Mouse (Mus musculus) neural tube, embryonic 13.5 days (tissue): Measurements from ENCODE around the gene Tmem40. TPM values are rescaled to one million over a fixed set of nuclear protein-coding genes. Genes with fewer than 3 reads are reported as not detected.

ENCODE experiments used
- ATAC-seq: fragments of 200-750 bp; cut with Nextera tagmentation; 2 replicates; pipeline ENCODE4 v1.8.0; 2017; ENCODE audit warnings: low read depth, mild to moderate bottlenecking, moderate TSS enrichment, moderate library complexity
- H3K27ac ChIP-seq: fragments of 300-500 bp; sonication (generic); replicated peaks from 2 replicates; pipeline ENCODE4 v1.5.1; 2015; ENCODE audit warnings: moderate library complexity, mild to moderate bottlenecking, inconsistent platforms
- H3K27me3 ChIP-seq: fragments of 300-500 bp; sonication (generic); 2 replicates; pipeline ENCODE4 v1.6.1; 2015; ENCODE audit warnings: mild to moderate bottlenecking, inconsistent platforms
- H3K36me3 ChIP-seq: fragments of 300-500 bp; sonication (generic); 2 replicates; pipeline ENCODE4 v1.6.1; 2015; ENCODE audit warnings: mild to moderate bottlenecking, inconsistent platforms
- H3K4me1 ChIP-seq: fragments of 300-500 bp; sonication (generic); replicated peaks from 2 replicates; pipeline ENCODE4 v1.6.1; 2015; ENCODE audit warnings: inconsistent platforms
- H3K4me2 ChIP-seq: fragments of 300-500 bp; sonication (generic); 2 replicates; pipeline ENCODE4 v1.6.1; 2015; ENCODE audit warnings: inconsistent platforms, mild to moderate bottlenecking, moderate library complexity
- H3K4me3 ChIP-seq: fragments of 300-500 bp; sonication (generic); 2 replicates; pipeline ENCODE4 v1.5.1; 2015; ENCODE audit warnings: mild to moderate bottlenecking, inconsistent platforms
- H3K9ac ChIP-seq: fragments of 300-500 bp; sonication (generic); 2 replicates; pipeline ENCODE4 v1.6.1; 2015; ENCODE audit warnings: moderate library complexity, mild to moderate bottlenecking, inconsistent platforms
- H3K9me3 ChIP-seq: fragments of 300-500 bp; sonication (generic); 2 replicates; pipeline ENCODE4 v1.6.1; 2016; ENCODE audit warnings: inconsistent platforms
- WGBS: fragments of 180-500 bp; shearing (Covaris S2); methylation state at CpG from one replicate; pipeline ENCODE4 v1.1.7; 2015; 5-methylcytosine and 5-hydroxymethylcytosine counted together
- polyA plus RNA-seq: library from polyadenylated mRNA; unstranded; fragments of >200 nt; fragmentation: Nextera tagmentation; extraction: Ambion mirVana; gene quantifications from 2 replicates; pipeline ENCODE4 v1.2.1, GENCODE M21; 2015

Tmem40 gene
- polyA plus RNA-seq, 1 experiment from 2014 or later, result 2.5 TPM

GRCm38 (mm10) chr6:115760982-115761381, 1.2 kb downstream of the Tmem40 start:
- 70% methylated on average over 4 of the region's 4 CpGs for WGBS
- no peak for ATAC-seq
- H3K9ac ChIP-seq, result no peak overlapping the region
- no peaks in the 10 kb centered on the region for H3K27me3 ChIP-seq
- H3K4me3 ChIP-seq, result no peak overlapping the region
- no peaks in the 10 kb centered on the region for H3K9me3 ChIP-seq
- no peak overlapping the region for H3K27ac ChIP-seq
- H3K4me1 ChIP-seq, result peaks cover 31% of the 10 kb centered on the region
- H3K36me3 ChIP-seq, result no peaks in the 10 kb centered on the region
- H3K4me2 ChIP-seq, result no peak overlapping the region

DNA sequence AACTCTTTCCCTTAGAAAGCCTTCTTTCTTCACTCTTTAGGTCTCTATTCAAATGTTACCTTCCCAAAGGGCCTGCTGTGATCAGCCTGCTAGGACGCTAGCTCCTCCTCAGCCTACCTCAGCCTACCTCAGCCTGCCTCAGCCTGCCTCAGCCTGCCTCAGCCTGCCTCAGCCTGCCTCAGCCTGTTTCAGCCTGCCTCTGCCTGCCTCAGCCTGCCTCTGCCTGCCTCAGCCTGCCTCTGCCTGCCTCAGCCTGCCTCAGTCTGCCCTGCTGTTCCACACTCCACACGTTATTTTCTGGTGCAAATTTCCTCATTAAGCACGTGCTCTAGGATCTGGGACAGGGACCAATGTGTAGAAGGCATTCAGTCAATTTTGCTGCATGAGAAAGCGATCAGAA, 2.1 kb downstream of the Tmem40 start:
- Histone ChIP-seq H3K9me3 (no peaks in the 10 kb centered on the region), H3K4me3 (no peak overlapping the region), H3K27ac (no peak overlapping the region), H3K36me3 (no peaks in the 10 kb centered on the region), H3K4me1 (peaks cover 31% of the 10 kb centered on the region), H3K27me3 (no peaks in the 10 kb centered on the region), H3K9ac (no peak overlapping the region), H3K4me2 (no peak overlapping the region)
- WGBS, result 91% methylated on average over 4 of the region's 4 CpGs
- no peak for ATAC-seq

- H3K27ac ChIP-seq, result no peak overlapping the region
- WGBS, result 68% methylated on average over 5 of the region's 5 CpGs
Observed at GRCm38 (mm10) chr6:115759461-115759860, 2.7 kb downstream of the Tmem40 start.

DNA sequence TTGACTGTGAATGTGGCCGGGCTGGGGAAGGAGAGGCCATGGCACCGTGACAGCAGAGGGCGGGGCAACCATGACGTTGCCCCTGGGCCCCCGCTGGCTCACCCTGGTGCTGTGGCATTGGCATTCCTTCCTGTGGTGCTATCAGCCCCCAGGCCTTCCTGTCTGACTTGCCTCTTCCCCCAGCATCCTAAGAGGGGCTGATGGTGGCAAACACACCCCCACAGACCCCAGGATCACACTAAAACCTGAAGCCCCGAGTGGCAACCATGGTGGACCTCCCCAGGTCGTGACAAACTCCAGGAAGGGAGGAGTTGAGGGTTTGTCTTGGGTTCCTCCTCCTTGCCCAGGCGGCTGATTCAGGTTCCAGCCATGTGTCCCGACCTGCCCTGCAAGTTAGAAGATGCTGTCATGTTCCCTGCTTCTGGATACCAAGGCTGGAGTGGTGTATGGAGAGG, 3.2 kb downstream of the Tmem40 start:
- Histone ChIP-seq H3K4me1 (peaks cover 22% of the 10 kb centered on the region), H3K27ac (no peak overlapping the region), H3K9me3 (no peaks in the 10 kb centered on the region), H3K9ac (no peak overlapping the region), H3K4me2 (no peak overlapping the region), H3K27me3 (no peaks in the 10 kb centered on the region), H3K4me3 (no peak overlapping the region), H3K36me3 (no peaks in the 10 kb centered on the region)
- ATAC-seq, result no peak
- WGBS, result 70% methylated on average over 9 of the region's 9 CpGs

More at GRCm38 (mm10) chr6:115759461-115759860, 2.7 kb downstream of the Tmem40 start:
- Histone ChIP-seq H3K27me3 (no peaks in the 10 kb centered on the region), H3K4me1 (peaks cover 26% of the 10 kb centered on the region), H3K4me3 (no peak overlapping the region), H3K4me2 (no peak overlapping the region), H3K36me3 (no peaks in the 10 kb centered on the region), H3K9me3 (no peaks in the 10 kb centered on the region), H3K9ac (no peak overlapping the region)
- ATAC-seq, result no peak

- Histone ChIP-seq H3K9me3 (no peaks in the 10 kb centered on the region), H3K4me3 (no peak overlapping the region), H3K4me2 (no peak overlapping the region), H3K4me1 (no peaks in the 10 kb centered on the region), H3K27ac (no peak overlapping the region), H3K36me3 (no peaks in the 10 kb centered on the region), H3K9ac (no peak overlapping the region), H3K27me3 (no peaks in the 10 kb centered on the region)
- WGBS, result 83% methylated on average over 7 of the region's 7 CpGs
- ATAC-seq, result no peak
Observed at GRCm38 (mm10) chr6:115755536-115755935, 6.7 kb downstream of the Tmem40 start.

GRCm38 (mm10) chr6:115746326-115746725, 15.9 kb downstream of the Tmem40 start:
- Histone ChIP-seq H3K9me3 (no peaks in the 10 kb centered on the region), H3K9ac (no peak overlapping the region), H3K4me1 (no peaks in the 10 kb centered on the region), H3K4me2 (no peak overlapping the region), H3K27me3 (no peaks in the 10 kb centered on the region), H3K36me3 (no peaks in the 10 kb centered on the region), H3K4me3 (no peak overlapping the region), H3K27ac (no peak overlapping the region)
- 20% methylated on average over 1 of the region's 1 CpGs for WGBS
- peak; percentile 40; the same call in 1 of the 2 replicates for ATAC-seq

GRCm38 (mm10) chr6:115743569-115743968, 18.6 kb downstream of the Tmem40 start:
- Histone ChIP-seq H3K4me1 (no peaks in the 10 kb centered on the region), H3K4me3 (no peak overlapping the region), H3K27ac (no peak overlapping the region), H3K4me2 (no peak overlapping the region), H3K9me3 (no peaks in the 10 kb centered on the region), H3K36me3 (no peaks in the 10 kb centered on the region), H3K27me3 (no peaks in the 10 kb centered on the region), H3K9ac (no peak overlapping the region)
- WGBS, result 13% methylated on average over 1 of the region's 1 CpGs
- no peak for ATAC-seq

DNA sequence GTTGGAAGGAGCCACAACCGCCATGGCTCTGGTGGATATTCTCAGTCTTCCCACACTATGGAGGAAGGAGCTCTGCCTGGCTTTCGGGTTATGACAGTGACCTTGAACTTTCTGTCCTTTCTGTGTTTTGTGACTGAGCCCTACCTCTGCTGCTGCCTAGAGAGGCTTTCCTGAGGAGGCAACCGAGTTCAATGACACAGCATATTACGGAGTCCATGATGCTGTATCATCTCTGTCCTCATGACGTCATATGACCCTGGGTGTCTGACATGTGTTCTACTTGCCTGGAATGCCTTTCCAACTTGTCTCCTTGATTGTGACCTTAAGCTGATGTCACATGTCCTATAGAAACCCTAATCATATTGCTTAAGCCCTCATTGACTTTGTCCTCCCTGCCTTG, 23.2 kb downstream of the Tmem40 start:
- Histone ChIP-seq H3K27ac (no peak overlapping the region), H3K9me3 (no peaks in the 10 kb centered on the region), H3K4me1 (no peaks in the 10 kb centered on the region), H3K9ac (no peak overlapping the region), H3K4me3 (no peak overlapping the region), H3K4me2 (no peak overlapping the region), H3K36me3 (no peaks in the 10 kb centered on the region), H3K27me3 (no peaks in the 10 kb centered on the region)
- 94% methylated on average over 5 of the region's 5 CpGs for WGBS
- ATAC-seq, result no peak

DNA sequence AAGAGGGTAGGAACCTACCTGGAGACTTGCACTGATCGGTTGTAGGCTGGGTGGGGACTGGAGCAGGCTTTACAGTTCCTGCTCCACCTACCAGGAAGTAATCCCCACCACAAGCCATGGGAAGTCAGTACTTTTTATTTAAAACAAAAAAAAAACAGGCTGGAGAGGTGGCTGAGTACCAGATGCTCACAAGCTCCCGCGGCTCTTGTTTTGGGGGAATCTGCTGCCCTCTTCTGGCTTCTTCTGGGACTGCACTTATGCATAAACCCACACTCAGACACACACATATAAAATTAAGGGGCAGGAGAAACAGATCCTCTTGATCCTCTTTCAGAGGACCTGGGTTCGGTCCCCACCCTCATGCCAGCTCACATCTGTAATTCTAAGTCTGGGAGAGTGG, 27.3 kb downstream of the Tmem40 start:
- no peaks in the 10 kb centered on the region; the same call in 1 of the 2 replicates for H3K4me1 ChIP-seq
- H3K27ac ChIP-seq, result no peak overlapping the region
- WGBS, result 69% methylated on average over 4 of the region's 4 CpGs
- no peak overlapping the region for H3K4me3 ChIP-seq
- no peak overlapping the region for H3K9ac ChIP-seq
- no peak overlapping the region for H3K4me2 ChIP-seq
- no peak for ATAC-seq
- no peaks in the 10 kb centered on the region for H3K9me3 ChIP-seq
- H3K36me3 ChIP-seq, result no peaks in the 10 kb centered on the region
- H3K27me3 ChIP-seq, result no peaks in the 10 kb centered on the region

- H3K9me3 ChIP-seq, result no peaks in the 10 kb centered on the region
- no peak overlapping the region for H3K9ac ChIP-seq
- 70% methylated on average over 22 of the region's 22 CpGs for whole genome bisulfite sequencing
- H3K4me3 ChIP-seq, result no peak overlapping the region
- no peaks in the 10 kb centered on the region for H3K27me3 ChIP-seq
- no peaks in the 10 kb centered on the region for H3K36me3 ChIP-seq
- H3K4me1 ChIP-seq, result no peaks in the 10 kb centered on the region; the same call in 1 of the 2 replicates
- peak; percentile 43; the same call in 1 of the 2 replicates for ATAC-seq
- H3K27ac ChIP-seq, result no peak overlapping the region
- H3K4me2 ChIP-seq, result no peak overlapping the region
Observed at GRCm38 (mm10) chr6:115732341-115732928, 29.8 kb downstream of the Tmem40 start.

DNA sequence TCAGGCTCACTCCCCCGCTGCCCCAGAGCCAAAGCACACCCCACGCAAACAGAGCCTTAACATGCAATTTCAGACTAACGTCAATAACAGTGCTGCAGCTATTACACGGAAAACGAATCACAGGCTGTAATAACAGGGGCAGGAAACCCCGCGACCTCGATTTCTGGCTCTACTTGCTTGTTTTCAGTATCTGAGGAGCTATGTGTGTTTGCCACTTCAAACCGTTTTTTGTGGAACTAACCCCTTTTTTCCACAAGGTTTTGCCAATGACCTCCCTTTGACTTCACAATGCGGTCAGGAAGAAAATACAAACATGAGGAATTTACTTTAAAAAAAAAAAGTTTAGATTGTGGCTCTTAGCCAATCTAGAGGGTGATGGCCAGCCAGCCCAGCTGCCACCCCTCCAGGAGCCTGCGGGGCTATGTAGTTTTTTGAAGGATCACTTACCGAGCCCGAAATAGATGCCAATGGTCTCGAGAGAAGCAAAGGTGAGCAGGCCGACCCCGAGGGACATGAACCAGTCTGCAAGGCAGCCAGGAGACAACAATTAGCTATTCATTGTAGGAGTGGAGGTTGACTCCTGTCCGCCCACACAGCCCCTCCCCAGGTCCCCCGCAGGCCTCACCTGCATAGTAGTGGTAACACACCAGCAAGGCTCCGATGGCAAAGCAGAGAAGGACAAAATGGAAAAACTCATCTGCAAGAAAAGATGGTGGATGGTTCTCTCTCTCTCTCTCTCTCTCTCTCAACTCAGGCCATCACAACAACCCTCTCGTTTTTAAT, 31.5 kb downstream of the Tmem40 start:
- Histone ChIP-seq H3K4me2 (no peak overlapping the region), H3K9me3 (no peaks in the 10 kb centered on the region), H3K36me3 (no peaks in the 10 kb centered on the region), H3K4me3 (no peak overlapping the region), H3K4me1 (no peaks in the 10 kb centered on the region; the same call in 1 of the 2 replicates), H3K27me3 (no peaks in the 10 kb centered on the region), H3K27ac (no peak overlapping the region), H3K9ac (no peak overlapping the region)
- WGBS, result 76% methylated on average over 20 of the region's 20 CpGs
- ATAC-seq, result no peak

DNA sequence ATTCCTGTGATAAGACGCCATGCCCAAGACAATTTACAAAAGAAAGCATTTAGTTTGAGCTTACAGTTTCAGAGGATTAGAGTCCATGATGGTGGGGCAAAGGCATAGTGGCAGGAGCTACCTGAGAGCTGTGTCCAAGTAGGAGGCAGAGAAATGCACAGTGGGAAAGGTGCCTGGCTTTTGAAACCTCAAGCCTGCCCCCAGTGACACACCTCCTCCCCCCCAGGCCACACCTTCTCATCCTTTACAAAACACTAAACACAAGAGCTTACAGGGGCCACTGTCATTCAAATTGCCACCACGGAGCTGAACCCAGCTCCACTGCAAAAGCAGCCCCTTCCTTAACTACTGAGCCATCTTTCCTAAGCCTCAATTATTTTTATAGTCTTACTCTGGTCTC, 34.6 kb downstream of the Tmem40 start:
- no peak overlapping the region for H3K4me3 ChIP-seq
- H3K27ac ChIP-seq, result no peak overlapping the region
- no peaks in the 10 kb centered on the region for H3K36me3 ChIP-seq
- no peaks in the 10 kb centered on the region for H3K9me3 ChIP-seq
- H3K27me3 ChIP-seq, result no peaks in the 10 kb centered on the region
- WGBS, result 49% methylated on average over 2 of the region's 2 CpGs
- no peak overlapping the region for H3K9ac ChIP-seq
- H3K4me2 ChIP-seq, result no peak overlapping the region
- no peak for ATAC-seq
- H3K4me1 ChIP-seq, result no peaks in the 10 kb centered on the region
